Mouse (Mus musculus): Measurements from ENCODE around the gene Rasl11a.

- peak; percentile 59 for TF ChIP-seq CTCF (IDR thresholded peaks at IDR 0.05)
- TF ChIP-seq EP300 (IDR thresholded peaks at IDR 0.05), result no peak
Observed at GRCm38 (mm10) chr5:146844945-146845365, at the start of gene Rasl11a.

Data from lung, postnatal 0 days (tissue).